Mouse (Mus musculus) inflammation-experienced regulatory T-cells, adult 6 months (primary cell): Measurements from ENCODE around the gene Fer. TPM values are rescaled to one million over a fixed set of nuclear protein-coding genes. Genes with fewer than 3 reads are reported as not detected.

Experiments used
- ATAC-seq: one replicate; pipeline ENCODE4 v1.8.0; 2017
- polyA plus RNA-seq, 3 experiments: library from polyadenylated mRNA; unstranded; fragments of 100-300 nt; shearing (Covaris generic); gene quantifications; one replicate each; pipeline ENCODE4 v1.2.1; 2017

The Fer gene
- polyA plus RNA-seq, 3 experiments from 2014 or later: 0.91 TPM; not detected in 2

GRCm38 (mm10) chr17:63980167-63980566 is 117.3 kb downstream of the Fer start:
- no peak for ATAC-seq

DNA sequence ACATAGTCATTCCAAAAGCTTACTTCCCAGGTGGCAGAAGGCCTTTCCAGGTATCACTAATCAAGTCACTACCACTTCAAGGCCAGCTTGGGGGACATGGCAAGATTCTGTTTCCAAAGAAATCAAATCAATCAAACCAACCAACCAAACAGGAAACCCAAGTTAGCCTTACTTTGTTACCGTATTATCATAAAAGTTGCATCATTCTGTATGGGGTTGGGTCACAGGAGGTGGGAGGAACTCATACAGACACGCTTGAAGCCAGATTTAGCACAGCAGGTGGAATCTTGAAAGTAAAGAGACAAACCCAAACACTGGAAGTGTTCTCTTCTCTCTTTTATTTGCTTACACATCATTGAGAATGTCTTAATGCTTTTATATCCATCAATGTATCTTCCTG is 125.8 kb downstream of the Fer start:
- no peak for ATAC-seq

GRCm38 (mm10) chr17:63991160-63991559 is 128.3 kb downstream of the Fer start:
- ATAC-seq: no peak

GRCm38 (mm10) chr17:63995921-63996320 is 133.1 kb downstream of the Fer start:
- ATAC-seq: no peak

DNA sequence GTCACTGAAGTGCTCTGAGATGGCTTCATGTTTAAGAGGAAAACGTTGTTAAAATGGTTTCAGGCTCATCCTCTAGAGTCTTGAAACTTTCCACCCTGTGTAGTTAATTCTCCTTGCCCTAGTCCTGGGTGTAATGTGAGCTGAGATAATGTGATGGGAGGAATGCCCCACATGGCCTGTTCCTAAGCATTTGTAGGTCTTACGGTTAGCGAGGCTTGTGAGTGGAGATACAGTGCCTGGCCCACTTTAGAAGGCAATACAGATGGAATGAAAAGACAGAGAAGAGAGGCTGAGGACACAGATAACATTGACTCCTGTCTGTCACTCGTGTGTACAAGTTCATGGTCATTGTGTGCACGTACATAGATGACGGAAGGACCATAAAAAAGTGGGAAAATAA is 134.8 kb downstream of the Fer start:
- ATAC-seq: no peak

DNA sequence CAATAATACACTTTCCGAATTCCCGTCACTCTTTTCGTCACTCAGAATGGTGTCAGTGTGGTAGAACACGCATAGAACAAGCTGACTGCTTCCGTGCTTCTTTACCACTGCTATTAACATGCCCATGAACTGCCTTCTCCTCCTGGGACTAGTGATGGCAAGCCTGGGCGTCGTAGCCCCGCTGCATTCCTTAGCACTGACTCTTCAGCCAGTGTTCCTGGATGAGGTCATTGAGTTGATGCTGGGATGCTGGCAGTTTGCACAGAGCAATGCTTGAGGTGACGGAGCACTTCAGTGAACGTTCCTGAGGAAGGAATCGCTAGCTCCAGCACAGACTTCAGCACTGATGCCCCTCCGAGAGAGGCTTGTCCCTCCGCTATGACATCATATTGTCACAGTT is 140.6 kb downstream of the Fer start:
- ATAC-seq: no peak

GRCm38 (mm10) chr17:64005575-64006249 is 142.8 kb downstream of the Fer start:
- ATAC-seq: no peak

- no peak for ATAC-seq
Measured at GRCm38 (mm10) chr17:64016606-64017005, 153.7 kb downstream of the Fer start.

DNA sequence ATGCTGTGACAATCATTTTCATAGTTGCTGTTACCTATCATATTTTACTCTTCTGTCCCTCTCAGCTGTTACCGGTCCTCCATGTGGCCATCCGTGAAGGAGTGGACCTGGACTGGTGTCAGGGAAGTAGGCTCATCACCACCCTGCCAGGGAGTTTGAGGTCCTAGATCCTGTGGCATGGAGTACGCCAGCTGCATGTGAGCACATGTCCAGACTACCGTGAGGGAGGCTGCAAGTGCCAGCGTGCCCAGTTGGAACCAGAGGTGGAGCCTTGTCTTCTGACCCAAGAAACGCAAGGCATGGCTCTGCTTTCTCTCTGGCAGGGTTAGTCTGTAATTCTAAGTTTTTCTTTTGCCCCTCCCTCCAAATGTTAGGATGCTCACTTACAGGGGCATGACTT is 155.4 kb downstream of the Fer start:
- no peak for ATAC-seq

- ATAC-seq: no peak
Measured at GRCm38 (mm10) chr17:64018870-64019269, 156.0 kb downstream of the Fer start.

GRCm38 (mm10) chr17:64019646-64020045 is 156.8 kb downstream of the Fer start:
- no peak for ATAC-seq

GRCm38 (mm10) chr17:64026485-64026884 is 163.6 kb downstream of the Fer start:
- no peak for ATAC-seq

DNA sequence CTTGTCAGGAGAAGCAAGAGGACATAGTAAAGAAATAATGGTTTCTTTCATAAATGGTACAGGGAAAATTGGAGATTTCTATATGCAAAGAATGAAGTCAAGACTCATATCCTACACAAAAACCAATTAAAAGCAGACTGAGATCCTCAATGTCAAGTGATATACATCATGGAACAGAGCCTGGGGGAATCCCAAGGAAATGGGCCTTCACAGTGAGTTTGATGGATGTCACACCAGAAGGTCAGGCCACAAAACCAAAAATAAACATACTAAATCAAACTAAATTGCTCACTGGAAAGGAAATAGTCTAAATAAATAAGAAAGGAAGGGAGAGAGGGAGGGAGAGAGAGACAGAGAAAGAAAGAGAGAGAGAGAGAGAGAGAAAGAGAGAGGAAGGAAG is 178.9 kb downstream of the Fer start:
- ATAC-seq: no peak

DNA sequence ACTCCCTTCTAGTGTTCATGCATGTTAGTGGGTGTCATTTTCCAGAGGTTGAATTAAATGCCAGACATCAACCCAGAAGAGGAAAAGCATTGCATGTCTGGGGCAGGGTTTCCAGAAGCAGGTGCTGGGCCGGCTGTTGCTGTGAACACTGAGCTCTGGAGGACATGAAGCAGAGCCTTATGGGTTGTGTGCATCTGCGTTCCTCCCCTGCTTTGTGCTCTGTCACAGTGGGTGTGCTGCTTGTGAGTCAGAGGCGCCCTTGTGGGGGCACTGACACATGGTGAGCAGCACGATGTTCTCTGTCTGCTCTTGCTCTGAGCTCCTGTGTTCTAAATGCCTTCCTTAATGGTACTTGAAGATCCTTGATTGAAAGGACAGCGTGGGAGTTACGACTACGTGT is 182.5 kb downstream of the Fer start:
- ATAC-seq: no peak

- ATAC-seq: no peak
Measured at GRCm38 (mm10) chr17:64046557-64046956, 183.7 kb downstream of the Fer start.

- no peak for ATAC-seq
Measured at GRCm38 (mm10) chr17:64050911-64051310, 188.0 kb downstream of the Fer start.

GRCm38 (mm10) chr17:64053636-64054035 is 190.8 kb downstream of the Fer start:
- no peak for ATAC-seq

GRCm38 (mm10) chr17:64060529-64060928 is 197.7 kb downstream of the Fer start:
- ATAC-seq: no peak

DNA sequence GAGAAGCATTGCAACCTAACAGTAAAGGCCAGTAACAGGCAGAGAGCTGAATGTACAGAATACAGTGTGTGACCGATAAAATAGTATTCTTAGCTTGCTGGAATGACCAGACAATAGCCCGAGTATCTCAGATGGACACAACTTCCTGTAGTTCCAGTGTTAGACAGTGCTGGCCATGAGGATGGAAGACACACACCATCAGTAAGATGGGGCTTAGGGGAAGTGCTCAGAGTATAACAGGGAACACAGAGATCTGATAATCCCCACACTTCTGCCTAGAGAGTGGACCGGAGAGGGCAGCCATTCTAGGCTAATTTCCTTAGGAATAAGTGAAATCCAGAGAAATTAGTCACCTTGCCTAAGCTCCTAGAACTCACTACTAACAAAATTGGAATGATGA is 202.4 kb downstream of the Fer start:
- ATAC-seq: no peak

GRCm38 (mm10) chr17:64077392-64077791 is 214.5 kb downstream of the Fer start:
- ATAC-seq: no peak

DNA sequence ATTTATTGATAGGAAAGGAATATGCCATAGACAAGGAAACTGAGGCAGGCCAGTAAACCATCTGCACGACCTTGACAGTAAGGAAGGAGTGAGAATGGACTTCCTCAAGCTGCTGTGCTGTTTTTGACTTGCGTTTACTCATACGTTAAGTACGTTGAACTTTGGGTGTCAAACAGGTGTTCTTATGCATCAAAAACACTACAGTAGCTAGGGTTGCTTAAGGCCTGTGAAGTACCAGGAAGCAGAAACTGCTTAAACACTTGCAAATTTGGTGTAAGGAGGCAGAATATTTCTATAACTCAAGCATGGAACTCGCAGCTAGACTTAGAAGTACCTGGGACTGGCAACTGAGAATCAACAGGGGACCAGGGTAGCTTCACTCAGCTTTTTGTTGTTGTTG is 221.9 kb downstream of the Fer start:
- ATAC-seq: no peak

DNA sequence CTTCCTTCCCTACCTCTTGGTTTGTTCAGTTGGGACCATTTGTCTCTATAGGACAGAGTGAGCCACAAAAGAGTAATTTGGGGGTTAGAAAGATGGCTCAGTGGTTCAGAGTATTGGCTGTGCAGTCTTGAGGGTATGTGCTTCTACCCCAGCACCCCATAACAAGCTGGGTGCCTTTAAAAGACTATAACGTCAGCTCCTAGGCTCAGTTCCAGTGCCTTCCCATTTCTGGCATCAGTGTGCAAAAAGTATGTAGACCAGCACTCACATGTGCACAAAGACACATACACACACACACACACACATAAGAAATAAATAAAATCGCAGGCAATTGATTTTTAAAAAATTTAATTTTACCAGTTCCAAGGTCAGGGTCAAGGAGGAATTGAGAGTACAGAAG is 222.6 kb downstream of the Fer start:
- ATAC-seq: no peak

DNA sequence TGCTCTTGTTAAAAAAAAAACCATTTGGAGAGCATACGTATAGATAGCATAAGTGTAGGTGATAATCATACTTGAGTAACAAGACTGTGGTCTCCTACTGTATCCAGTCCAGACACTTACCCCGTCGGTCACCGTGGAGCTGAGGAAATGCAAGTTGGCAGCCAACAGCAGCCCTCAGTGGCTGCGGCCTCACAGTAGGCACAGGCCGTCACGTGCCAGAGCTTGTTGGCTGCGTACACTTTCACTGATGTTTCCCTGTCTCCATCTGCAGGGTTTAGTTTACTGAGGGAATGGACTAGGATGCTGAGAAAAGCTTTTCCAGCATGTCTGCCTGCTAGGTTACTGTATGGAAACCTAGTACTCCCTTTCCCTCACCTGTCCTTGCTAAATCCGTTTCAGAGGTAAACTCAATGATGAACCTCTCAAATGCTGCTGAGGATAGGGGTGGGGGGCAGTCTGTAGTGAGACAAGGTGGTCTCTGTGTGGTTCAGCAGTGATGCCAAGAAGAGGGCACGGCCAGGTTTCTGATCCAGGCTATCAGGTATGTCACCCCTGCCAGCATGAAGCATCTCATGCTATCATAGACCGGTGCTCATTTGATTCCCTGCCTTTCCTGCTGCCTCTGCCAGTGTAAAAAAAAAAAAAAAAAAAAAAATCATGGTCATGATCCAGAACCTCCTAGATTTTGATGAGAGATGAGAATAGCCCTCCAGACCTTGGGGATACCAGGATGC is 224.2 kb downstream of the Fer start:
- no peak for ATAC-seq

GRCm38 (mm10) chr17:64087871-64088270 is 225.0 kb downstream of the Fer start:
- ATAC-seq: no peak

- no peak for ATAC-seq
Measured at GRCm38 (mm10) chr17:64093716-64094115, 230.9 kb downstream of the Fer start.
